Mouse (Mus musculus): Measurements from ENCODE around the gene Lonp1.
A peak's percentile ranks its signal among the peaks of the same experiment; 100 is the strongest.

DNA sequence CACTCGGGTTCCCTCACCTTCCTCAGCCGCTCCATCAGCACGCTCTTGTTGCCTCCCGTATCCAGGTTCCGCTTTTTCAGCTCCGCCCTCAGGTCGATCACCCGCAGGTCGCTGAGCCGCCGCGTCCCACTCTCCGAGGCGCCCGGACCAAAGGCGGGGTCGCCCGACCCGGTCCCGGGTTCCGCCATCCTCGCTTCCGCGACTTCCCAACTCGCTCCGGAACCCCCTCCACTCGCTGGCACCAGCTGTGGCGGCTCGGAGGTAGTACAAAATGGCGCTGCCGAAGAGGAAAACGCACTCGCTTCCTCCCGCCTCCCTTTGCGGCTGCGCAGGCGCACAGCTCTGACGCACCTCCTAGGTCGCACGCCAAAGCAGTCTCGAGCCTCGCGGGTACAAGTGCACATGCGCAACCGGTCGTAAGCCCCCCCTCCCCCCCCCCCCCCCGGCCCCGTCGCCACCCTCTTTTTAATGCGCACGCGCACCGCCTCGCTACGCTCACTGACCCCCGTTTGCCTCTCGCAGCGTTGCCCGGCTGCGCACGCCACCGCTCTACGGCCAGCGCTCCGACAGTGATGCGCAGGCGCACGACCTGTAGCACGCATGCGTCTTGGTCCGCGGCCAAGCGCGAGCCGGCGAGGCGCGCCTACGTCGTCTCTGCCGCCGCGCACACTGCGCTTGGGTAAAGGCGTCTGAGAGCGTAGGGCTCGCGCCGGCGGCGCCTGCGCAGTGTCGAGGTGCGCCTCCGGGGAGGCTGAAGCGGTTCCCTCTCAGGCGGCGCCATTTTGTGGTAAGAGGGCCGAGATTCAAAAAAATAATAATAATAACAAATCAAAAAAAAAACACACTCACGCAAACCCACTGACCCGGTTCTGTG, 42.2 kb downstream of the Lonp1 start, which contains the start of the genes Safb2 and Safb:
- no peak for TF ChIP-seq EP300 (IDR thresholded peaks at IDR 0.05)
- TF ChIP-seq CTCF (IDR thresholded peaks at IDR 0.05) = peak; percentile 34; the same call in 1 of the 2 replicates
